In genomic region chr17:27555075-27555511, GRCm38 (mm10) we compare ENCODE assay signal across 8 mouse cellular contexts. TPM values are rescaled to one million over a fixed set of nuclear protein-coding genes. Genes with fewer than 3 reads are reported as not detected.
A peak's percentile ranks its signal among the peaks of the same experiment; 100 is the strongest.
DNase-seq lines count a peak whose midpoint lies in the region; ATAC-seq and TF ChIP-seq lines count a peak whose summit lies in the region.

No protein-coding gene starts in this region.

- 1% methylated on average over 38 of the region's 39 CpGs for WGBS in hindbrain, embryonic 12.5 days
- WGBS in liver, embryonic 14.5 days (ENCODE audit: insufficient replicate concordance), result under 1% methylated on average over 37 of the region's 39 CpGs

- peaks cover 10% of the 10 kb centered on the region; the same call in 1 of the 2 replicates for H3K27me3 ChIP-seq in hindbrain, embryonic 12.5 days
- H3K27me3 ChIP-seq in liver, embryonic 14.5 days (ENCODE audit: control insufficient read depth, insufficient read depth, low read length), result no peaks in the 10 kb centered on the region
- H3K27me3 ChIP-seq in myocyte (ENCODE audit: control insufficient read depth, insufficient read depth, insufficient read length), result no peaks in the 10 kb centered on the region

- H3K79me2 ChIP-seq in myocyte (ENCODE audit: control insufficient read depth, insufficient read depth), result peaks cover 26% of the 10 kb centered on the region

- no peaks in the 10 kb centered on the region for H3K36me3 ChIP-seq in hindbrain, embryonic 12.5 days
- no peaks in the 10 kb centered on the region for H3K36me3 ChIP-seq in liver, embryonic 14.5 days (replicated peaks; ENCODE audit: control insufficient read depth, insufficient read depth, low read depth)
- H3K36me3 ChIP-seq in myocyte (ENCODE audit: control insufficient read depth, insufficient read depth), result no peaks in the 10 kb centered on the region

- no peak overlapping the region for H3K27ac ChIP-seq in brown adipose tissue, adult 24 weeks (replicated peaks; ENCODE audit: low read depth, low read length)
- H3K27ac ChIP-seq in hindbrain, embryonic 12.5 days, result peak overlapping the region; percentile 95
- H3K27ac ChIP-seq in liver, embryonic 14.5 days, result peak overlapping the region; percentile 78

- H3K4me1 ChIP-seq in brown adipose tissue, adult 24 weeks (ENCODE audit: control insufficient read depth, insufficient read depth, insufficient read length, low read length), result peaks cover 2% of the 10 kb centered on the region; the same call in 1 of the 2 replicates
- peaks cover 38% of the 10 kb centered on the region for H3K4me1 ChIP-seq in hindbrain, embryonic 12.5 days
- peaks cover 0 to 29% of the 10 kb centered on the region in 2 experiments; a peak in 3 of 4 replicates for H3K4me1 ChIP-seq in liver, embryonic 14.5 days (replicated peaks; ENCODE audit: control insufficient read depth in 2 of 2, insufficient read depth in 2 of 2, low read length in 1 of 2)

- no peak for ATAC-seq in hindbrain, embryonic 12.5 days (ENCODE audit: low FRiP score)
- ATAC-seq in liver, embryonic 14.5 days (ENCODE audit: insufficient read depth), result peak; percentile 36

- H3K9ac ChIP-seq in hindbrain, embryonic 12.5 days, result peak overlapping the region; percentile 59
- peak overlapping the region; percentile 69 for H3K9ac ChIP-seq in liver, embryonic 14.5 days (replicated peaks)

- H3ac ChIP-seq in myocyte (ENCODE audit: control insufficient read depth, insufficient read length), result no peak overlapping the region

- H3K4me2 ChIP-seq in hindbrain, embryonic 12.5 days (replicated peaks), result peak overlapping the region; percentile 82
- H3K4me2 ChIP-seq in liver, embryonic 14.5 days (ENCODE audit: low read depth), result peak overlapping the region; percentile 93
- peak overlapping the region; percentile 80 for H3K4me2 ChIP-seq in myocyte (ENCODE audit: low read depth)

- peak; percentile 74 for DNase-seq in cerebellum, adult 11-12 months
- no peak for DNase-seq in cerebellum, postnatal 25 days
- no peak for DNase-seq in liver, embryonic 14.5 days (ENCODE audit: low read depth in 3 of 3, low spot score in 3 of 3)
- peak; percentile 78 to 84 for DNase-seq in thymus, postnatal 10 days (ENCODE audit: low spot score in 2 of 2)
- DNase-seq in cerebellum, adult 8-10 months, result no peak

- no peak for TF ChIP-seq CTCF in liver, embryonic 14.5 days (IDR thresholded peaks at IDR 0.05; ENCODE audit: low read depth)

- TF ChIP-seq POLR2A in myocyte (IDR thresholded peaks at IDR 0.05; ENCODE audit: insufficient read length, low read depth), result no peak

- no peak for TF ChIP-seq EP300 in liver, embryonic 14.5 days (IDR thresholded peaks at IDR 0.05; ENCODE audit: low read depth)

- peak overlapping the region; percentile 81 for H3K4me3 ChIP-seq in brown adipose tissue, adult 24 weeks (ENCODE audit: insufficient read depth, low read depth, low read length)
- peak overlapping the region; percentile 89 for H3K4me3 ChIP-seq in hindbrain, embryonic 12.5 days
- peak overlapping the region; percentile 52 to 77 for H3K4me3 ChIP-seq in liver, embryonic 14.5 days (ENCODE audit: insufficient read depth in 1 of 2, low read depth in 2 of 2, low read length in 2 of 2)
- H3K4me3 ChIP-seq in myocyte, result peak overlapping the region; percentile 38

- H3K9me3 ChIP-seq in hindbrain, embryonic 12.5 days (replicated peaks), result no peaks in the 10 kb centered on the region
- no peaks in the 10 kb centered on the region for H3K9me3 ChIP-seq in liver, embryonic 14.5 days (ENCODE audit: control insufficient read depth, low read length)

TF ChIP-seq in myocyte, 11 proteins besides CTCF, POLR2A, EP300 and RAD21:
- TF ChIP-seq MYOG (IDR thresholded peaks at IDR 0.05; ENCODE audit: control insufficient read depth in 1 of 3, insufficient read depth in 1 of 3, insufficient read length in 2 of 3, low read depth in 2 of 3) (peak in 1 of 3 experiments; percentile 25), USF1 (IDR thresholded peaks at IDR 0.05; ENCODE audit: low read depth) (no peak), MAX (IDR thresholded peaks at IDR 0.05; ENCODE audit: low read depth) (no peak)

RNA-seq across cellular contexts. Expression of gene Hmga1, which starts 1.2 kb away (rescaled TPM):
- polyA plus RNA-seq in brown adipose tissue, adult 24 weeks (2012; ENCODE audit: insufficient read depth, insufficient read length, missing spikeins), result 10.2 TPM in 1 of 2 replicates, not detected in the other
- 161 and 162 TPM in 2 replicates for polyA plus RNA-seq in hindbrain, embryonic 12.5 days (2016; fragmentation: Nextera tagmentation; extraction: Ambion mirVana)
- polyA plus RNA-seq in liver, embryonic 14.5 days (2012; rRNA removed), result 149 and 182 TPM in 2 replicates
- 162 and 180 TPM in 2 replicates for polyA plus RNA-seq in liver, embryonic 14.5 days (2014; fragmentation: Nextera tagmentation; extraction: Ambion mirVana)
- polyA plus RNA-seq in myocyte (2012; fragmentation: generic; extraction: Trizol), result 60.9 TPM

RNA-seq across cellular contexts. Expression of gene AI413582, which starts 10.5 kb away (rescaled TPM):
- 11.1 and 15.6 TPM in 2 replicates for polyA plus RNA-seq in brown adipose tissue, adult 24 weeks (2012; ENCODE audit: insufficient read depth, insufficient read length, missing spikeins)
- polyA plus RNA-seq in hindbrain, embryonic 12.5 days (2016; fragmentation: Nextera tagmentation; extraction: Ambion mirVana), result 19.8 and 21.9 TPM in 2 replicates
- polyA plus RNA-seq in liver, embryonic 14.5 days (2012; rRNA removed), result 9.9 and 11.7 TPM in 2 replicates
- polyA plus RNA-seq in liver, embryonic 14.5 days (2014; fragmentation: Nextera tagmentation; extraction: Ambion mirVana), result 15.2 and 18.9 TPM in 2 replicates
- polyA plus RNA-seq in myocyte (2012; fragmentation: generic; extraction: Trizol), result 46.0 TPM

RNA-seq across cellular contexts. Expression of gene Grm4, which starts 33.9 kb away (rescaled TPM):
- not detected in 2 replicates for polyA plus RNA-seq in brown adipose tissue, adult 24 weeks (2012; ENCODE audit: insufficient read depth, insufficient read length, missing spikeins)
- 3.7 and 4.2 TPM in 2 replicates for polyA plus RNA-seq in hindbrain, embryonic 12.5 days (2016; fragmentation: Nextera tagmentation; extraction: Ambion mirVana)
- polyA plus RNA-seq in liver, embryonic 14.5 days (2012; rRNA removed), result 0.01 and 0.04 TPM in 2 replicates
- polyA plus RNA-seq in liver, embryonic 14.5 days (2014; fragmentation: Nextera tagmentation; extraction: Ambion mirVana), result not detected in 2 replicates
- not detected for polyA plus RNA-seq in myocyte (2012; fragmentation: generic; extraction: Trizol)

Comparison
In these comparisons a context has a peak if more than half of its experiments do, and no peak if none do; other contexts are left out.
1. DNase-seq: peak in cerebellum, adult 11-12 months (single experiment) and thymus, postnatal 10 days (2 of 2); none in cerebellum, postnatal 25 days (0 of 2), liver, embryonic 14.5 days (0 of 3) and cerebellum, adult 8-10 months (single experiment).
2. H3K4me3 ChIP-seq: peak in every context shown above with its lines; median percentile 89 in hindbrain, embryonic 12.5 days; 81 in brown adipose tissue, adult 24 weeks; 64 in liver, embryonic 14.5 days; 38 in myocyte.
3. Peak in every context shown above with its lines, with median percentiles within 50 percentile points of each other: H3K4me2 ChIP-seq.